21 mouse cellular contexts compared by ENCODE assay signal in the genomic region with DNA sequence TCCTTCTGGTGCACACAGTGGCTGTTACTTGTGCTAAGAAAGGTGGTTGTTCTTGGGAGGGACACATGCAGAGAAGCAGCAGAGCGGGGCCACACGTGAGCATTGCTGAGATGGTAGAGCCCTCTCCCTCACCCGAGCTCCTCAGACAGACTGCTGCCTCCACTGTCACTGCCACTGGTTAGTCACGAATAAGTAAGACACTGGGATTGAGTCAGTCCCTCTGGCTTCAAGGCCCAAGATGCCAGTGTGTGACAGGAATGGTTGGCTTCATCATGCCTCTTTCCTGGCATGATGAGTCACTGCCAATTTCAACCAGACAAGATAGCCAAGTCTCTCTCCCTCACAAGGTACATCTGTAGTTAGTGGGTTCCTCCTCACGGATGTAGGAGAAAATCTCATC. TPM values are rescaled to one million over a fixed set of nuclear protein-coding genes. Genes with fewer than 3 reads are reported as not detected.
DNase-seq lines count a peak whose midpoint lies in the region; TF ChIP-seq lines count a peak whose summit lies in the region.
"Had no signal": no experiment of that assay in that cellular context is flagged by ENCODE, and none has a peak within 500 bp of the region (broad histone marks: within the 10 kb centered on the region; RNA-seq: fewer than 3 reads in every experiment).

No protein-coding gene starts in this region.

- 76% methylated on average over 5 of the region's 5 CpGs for WGBS in hindbrain, embryonic 10.5 days

- peak overlapping the region; percentile 78 for H3K27ac ChIP-seq in left cerebral cortex, adult 2 months
- H3K27ac ChIP-seq in embryonic fibroblast, embryonic 13.5 days (ENCODE audit: insufficient read depth, low read length), result peak overlapping the region; percentile 24; the same call in 1 of the 2 replicates
- no peak overlapping the region for H3K27ac ChIP-seq in hindbrain, embryonic 10.5 days
- H3K27ac ChIP-seq: forebrain, embryonic 12.5 days; heart, embryonic 13.5 days; hindbrain, embryonic 13.5 days; limb, embryonic 12.5 days; midbrain, embryonic 10.5 days; neural tube, embryonic 15.5 days had no signal

- TF ChIP-seq CTCF in left cerebral cortex, adult 2 months (IDR thresholded peaks at IDR 0.05), result no peak
- no peak for TF ChIP-seq CTCF in embryonic fibroblast, embryonic 13.5 days (IDR thresholded peaks at IDR 0.05; ENCODE audit: borderline replicate concordance, insufficient read depth, low read length)

- no peak overlapping the region for H3K4me3 ChIP-seq in left cerebral cortex, adult 2 months
- no peak overlapping the region for H3K4me3 ChIP-seq in embryonic fibroblast, embryonic 13.5 days (ENCODE audit: insufficient read depth, low read length)
- H3K4me3 ChIP-seq in hindbrain, embryonic 10.5 days, result no peak overlapping the region
- H3K4me3 ChIP-seq: forebrain, embryonic 12.5 days; heart, embryonic 13.5 days; hindbrain, embryonic 13.5 days; limb, embryonic 12.5 days; midbrain, embryonic 10.5 days; neural tube, embryonic 15.5 days had no signal

- no peaks in the 10 kb centered on the region for H3K4me1 ChIP-seq in embryonic fibroblast, embryonic 13.5 days (ENCODE audit: control insufficient read depth, insufficient read depth, low read length)
- H3K4me1 ChIP-seq in hindbrain, embryonic 10.5 days (replicated peaks), result peaks cover 24% of the 10 kb centered on the region

- H3K27me3 ChIP-seq in hindbrain, embryonic 10.5 days (ENCODE audit: insufficient read depth, poor library complexity, severe bottlenecking), result no peaks in the 10 kb centered on the region
- H3K27me3 ChIP-seq: forebrain, embryonic 12.5 days; heart, embryonic 13.5 days; hindbrain, embryonic 13.5 days; limb, embryonic 12.5 days; neural tube, embryonic 15.5 days had no signal

- H3K9me3 ChIP-seq in hindbrain, embryonic 10.5 days, result no peaks in the 10 kb centered on the region
- H3K9me3 ChIP-seq: forebrain, embryonic 12.5 days; heart, embryonic 13.5 days; hindbrain, embryonic 13.5 days; midbrain, embryonic 10.5 days; neural tube, embryonic 15.5 days had no signal

- peaks cover 7% of the 10 kb centered on the region for H3K36me3 ChIP-seq in hindbrain, embryonic 10.5 days
- H3K36me3 ChIP-seq: forebrain, embryonic 12.5 days; hindbrain, embryonic 13.5 days; neural tube, embryonic 15.5 days had no signal

- DNase-seq in adrenal gland, adult 2 months, result peak; percentile 77
- DNase-seq in adrenal gland, adult 18-20 months (ENCODE audit: low spot score in 2 of 2), result no peak
- no peak for DNase-seq in left cerebral cortex, adult 2 months (ENCODE audit: extremely low spot score in 1 of 2, low spot score in 2 of 2)
- DNase-seq in left cerebral cortex, adult 11 months (ENCODE audit: low spot score), result no peak
- DNase-seq in adrenal gland, postnatal 10 days, result peak; percentile 24
- DNase-seq in hindbrain, embryonic 10.5 days (ENCODE audit: low spot score), result no peak
- DNase-seq in yolk sac, embryonic 10.5 days (ENCODE audit: low spot score), result no peak
- DNase-seq: cerebellum, adult 9-11 months; heart, postnatal 14 days; kidney, adult 2 months; kidney, postnatal 10 days; liver, postnatal 0 days; lung, postnatal 10 days; thymus, postnatal 14 days had no signal

- intact Hi-C loops in left cerebral cortex, adult 2 months (cut with DNase I), result no loop called here

- TF ChIP-seq POLR2A in embryonic fibroblast, embryonic 13.5 days (IDR thresholded peaks at IDR 0.05; ENCODE audit: low read depth, low read length), result no peak

RNA-seq across cellular contexts. Expression of gene Fem1b, which starts 25.0 kb away (rescaled TPM):
- 10 to 100 TPM; 31.6 to 33.8 TPM for total RNA-seq in adrenal gland, adult 2 months (2021)
- 8.1 and 8.3 TPM in 2 replicates for polyA plus RNA-seq in adrenal gland, adult 2 months (2012; rRNA removed)
- 10 to 100 TPM; 35.7 to 39.4 TPM for total RNA-seq in adrenal gland, adult 18-20 months (2021)
- total RNA-seq in left cerebral cortex, adult 2 months (2021), result 100 to 1,000 TPM; 104 to 107 TPM
- total RNA-seq in adrenal gland, postnatal 10 days (2021), result 10 to 100 TPM; 34.5 to 37.6 TPM
- polyA plus RNA-seq in embryonic fibroblast, embryonic 13.5 days (2011; ENCODE audit: insufficient read length, low read depth, missing spikeins), result 37.3 and 41.2 TPM in 2 replicates
- 30.0 and 32.2 TPM in 2 replicates for polyA plus RNA-seq in hindbrain, embryonic 10.5 days (2016; fragmentation: Nextera tagmentation; extraction: Ambion mirVana)

RNA-seq across cellular contexts. Expression of gene Cln6, which starts 51.9 kb away (rescaled TPM):
- total RNA-seq in adrenal gland, adult 2 months (2021), result 10 to 100 TPM; 20.0 to 20.2 TPM
- 65.3 and 68.9 TPM in 2 replicates for polyA plus RNA-seq in adrenal gland, adult 2 months (2012; rRNA removed)
- 10 to 100 TPM; 12.6 to 14.3 TPM for total RNA-seq in adrenal gland, adult 18-20 months (2021)
- total RNA-seq in left cerebral cortex, adult 2 months (2021), result 10 to 100 TPM; 10.0 to 11.9 TPM
- total RNA-seq in adrenal gland, postnatal 10 days (2021), result 10 to 100 TPM; 18.2 to 24.4 TPM
- 33.7 and 43.3 TPM in 2 replicates for polyA plus RNA-seq in embryonic fibroblast, embryonic 13.5 days (2011; ENCODE audit: insufficient read length, low read depth, missing spikeins)
- 12.6 and 15.1 TPM in 2 replicates for polyA plus RNA-seq in hindbrain, embryonic 10.5 days (2016; fragmentation: Nextera tagmentation; extraction: Ambion mirVana)

Comparison
In these comparisons a context has a peak if more than half of its experiments do, and no peak if none do; other contexts are left out.
1. DNase-seq: peak in adrenal gland, adult 2 months (single experiment) and adrenal gland, postnatal 10 days (single experiment); none in adrenal gland, adult 18-20 months (0 of 2), left cerebral cortex, adult 2 months (0 of 2), left cerebral cortex, adult 11 months (single experiment), hindbrain, embryonic 10.5 days (single experiment) and yolk sac, embryonic 10.5 days (single experiment).